Mouse (Mus musculus) forebrain, embryonic 16.5 days (tissue): Measurements from ENCODE around the gene Fam207a. TPM values are rescaled to one million over a fixed set of nuclear protein-coding genes. Genes with fewer than 3 reads are reported as not detected.

ENCODE experiments used
- ATAC-seq: fragments of 200-750 bp; cut with Nextera tagmentation; 2 replicates; pipeline ENCODE4 v1.8.0; 2017; ENCODE audit warnings: mild to moderate bottlenecking, moderate library complexity
- H3K27ac ChIP-seq: fragments of 300-500 bp; sonication (generic); 2 replicates; pipeline ENCODE4 v1.5.1; 2014; ENCODE audit warnings: low read length, control low read depth
- H3K27me3 ChIP-seq: fragments of 300-500 bp; sonication (generic); replicated peaks from 2 replicates; pipeline ENCODE4 v1.6.1; 2014; ENCODE audit warnings: low read length; ENCODE audit not compliant: control insufficient read depth, insufficient read depth
- H3K36me3 ChIP-seq: fragments of 300-500 bp; sonication (generic); 2 replicates; pipeline ENCODE4 v1.6.1; 2014; ENCODE audit not compliant: control insufficient read depth, insufficient read depth
- H3K4me1 ChIP-seq: fragments of 300-500 bp; sonication (generic); replicated peaks from 2 replicates; pipeline ENCODE4 v1.6.1; 2014; ENCODE audit warnings: low read length; ENCODE audit not compliant: control insufficient read depth, insufficient read depth
- H3K4me2 ChIP-seq: fragments of 300-500 bp; sonication (generic); 2 replicates; pipeline ENCODE4 v1.6.1; 2014; ENCODE audit warnings: mild to moderate bottlenecking, low read length, control low read depth
- H3K4me3 ChIP-seq: fragments of 300-500 bp; sonication (generic); replicated peaks from 2 replicates; pipeline ENCODE4 v1.5.1; 2014; ENCODE audit warnings: mild to moderate bottlenecking, low read length, control low read depth
- H3K9ac ChIP-seq: fragments of 300-500 bp; sonication (generic); replicated peaks from 2 replicates; pipeline ENCODE4 v1.6.1; 2014; ENCODE audit warnings: low read depth, low read length, control low read depth
- H3K9me3 ChIP-seq: fragments of 300-500 bp; sonication (generic); 2 replicates; pipeline ENCODE4 v1.6.1; 2016; ENCODE audit warnings: low read length; ENCODE audit not compliant: control insufficient read depth
- WGBS: fragments of 180-500 bp; shearing (Covaris S2); extraction: QIAGEN DNeasy Blood & Tissue Kit; methylation state at CpG from one replicate; pipeline ENCODE4 v1.1.7; 2014; 5-methylcytosine and 5-hydroxymethylcytosine counted together
- polyA plus RNA-seq: library from polyadenylated mRNA; unstranded; fragments of >200 nt; fragmentation: Nextera tagmentation; extraction: Ambion mirVana; gene quantifications from 2 replicates; pipeline ENCODE4 v1.2.1, GENCODE M21; 2015

The Fam207a gene
- polyA plus RNA-seq, 1 experiment from 2014 or later = 42.8 TPM

DNA sequence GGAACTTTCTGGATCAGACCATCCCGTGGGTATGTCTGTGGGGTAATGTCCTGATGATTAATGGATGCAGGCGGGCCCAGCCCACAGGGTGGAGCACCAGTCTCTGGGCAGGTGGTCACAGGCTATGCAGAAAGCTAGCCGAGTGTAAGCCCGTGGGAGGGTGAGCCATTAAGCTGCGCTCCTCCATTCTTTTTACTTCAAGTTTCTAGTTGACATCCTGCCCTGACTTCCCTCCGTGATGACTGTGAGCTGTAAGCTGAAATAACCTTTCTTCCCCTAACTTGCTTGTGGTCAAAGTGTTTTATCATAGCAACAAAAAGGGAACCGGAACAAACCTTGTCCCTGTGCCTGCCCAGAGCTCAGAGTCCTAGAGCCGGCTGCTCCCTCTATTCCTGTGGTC, 21.1 kb upstream of the Fam207a start:
- WGBS = 76% methylated on average over 8 of the region's 8 CpGs
- H3K36me3 ChIP-seq = no peaks in the 10 kb centered on the region
- H3K4me3 ChIP-seq = no peak overlapping the region
- H3K27me3 ChIP-seq = no peaks in the 10 kb centered on the region
- ATAC-seq = no peak
- H3K4me2 ChIP-seq = no peak overlapping the region
- no peaks in the 10 kb centered on the region for H3K9me3 ChIP-seq
- H3K27ac ChIP-seq = no peak overlapping the region
- no peaks in the 10 kb centered on the region for H3K4me1 ChIP-seq
- H3K9ac ChIP-seq = no peak overlapping the region

DNA sequence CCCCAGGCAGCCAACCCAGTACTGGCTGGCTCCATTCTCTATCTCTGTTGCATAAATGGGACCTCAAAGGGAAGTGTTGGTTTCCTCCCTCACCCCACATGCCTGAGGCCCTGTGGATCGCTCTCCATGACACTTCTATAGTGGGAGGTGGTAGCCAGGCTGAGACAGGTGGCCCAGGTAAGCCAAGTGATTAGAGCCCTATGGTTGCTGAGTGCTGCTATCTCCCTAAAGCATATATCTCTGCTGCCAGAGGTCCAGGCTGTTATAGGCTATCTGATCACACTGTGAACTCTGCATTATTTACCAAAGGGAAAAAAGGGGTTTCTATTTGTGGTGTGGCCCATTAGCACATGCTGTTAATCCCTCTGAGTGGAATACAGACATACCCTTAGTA, 16.4 kb upstream of the Fam207a start:
- no peak overlapping the region for H3K4me3 ChIP-seq
- no peak overlapping the region for H3K9ac ChIP-seq
- no peaks in the 10 kb centered on the region for H3K4me1 ChIP-seq
- H3K36me3 ChIP-seq = no peaks in the 10 kb centered on the region
- WGBS = 80% methylated on average over 1 of the region's 1 CpGs
- no peak for ATAC-seq
- no peaks in the 10 kb centered on the region for H3K9me3 ChIP-seq
- H3K27ac ChIP-seq = no peak overlapping the region
- H3K4me2 ChIP-seq = no peak overlapping the region
- H3K27me3 ChIP-seq = no peaks in the 10 kb centered on the region

DNA sequence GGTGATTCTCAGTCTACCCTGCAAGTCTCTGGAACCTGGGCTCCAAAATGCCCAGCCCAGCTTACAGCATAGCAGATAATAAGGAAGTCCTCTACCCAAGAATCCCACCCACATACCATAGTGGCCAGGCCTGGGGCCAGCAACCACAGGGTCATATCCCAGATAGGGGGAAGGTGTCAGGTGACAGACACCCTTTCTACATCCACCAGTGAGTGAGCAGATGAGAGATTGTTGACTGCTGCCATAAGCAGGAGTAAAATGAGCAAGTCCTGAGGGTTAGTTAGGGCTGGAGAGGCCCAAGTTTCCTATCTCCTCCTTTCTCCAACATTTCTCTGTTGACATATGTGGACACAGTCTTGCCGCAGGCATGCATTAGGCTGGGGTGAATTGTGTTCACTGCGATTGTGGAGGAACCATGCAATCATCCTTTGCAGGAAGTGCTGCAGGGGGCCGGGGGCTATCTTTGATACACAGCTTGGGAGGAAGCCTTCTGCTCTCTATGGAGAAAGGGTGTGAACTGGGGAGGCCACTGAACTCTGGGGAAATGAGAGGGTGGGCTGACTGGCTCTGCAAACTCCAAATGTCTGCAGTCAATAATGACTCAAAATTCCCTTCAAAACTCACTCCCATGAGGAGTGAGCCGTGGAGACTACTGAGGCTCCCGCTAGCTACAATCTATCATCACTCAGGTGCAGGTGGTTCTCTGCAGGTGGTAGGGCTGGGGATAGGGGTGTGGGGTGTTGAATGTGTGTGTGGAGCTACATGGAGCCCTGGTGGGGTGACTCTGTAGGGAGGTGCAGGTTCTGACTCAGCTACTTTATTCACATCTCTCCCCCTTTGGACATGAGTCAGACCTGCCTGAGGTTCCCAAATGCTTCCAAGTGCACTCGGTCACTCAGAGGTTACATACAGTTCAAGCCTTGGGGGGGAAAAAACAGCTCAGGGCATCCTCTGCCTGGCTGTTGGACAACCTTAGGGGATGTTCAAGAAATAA, 15.7 kb upstream of the Fam207a start:
- Histone ChIP-seq H3K4me3 (no peak overlapping the region), H3K4me1 (no peaks in the 10 kb centered on the region), H3K4me2 (no peak overlapping the region), H3K9me3 (no peaks in the 10 kb centered on the region), H3K27ac (no peak overlapping the region), H3K36me3 (no peaks in the 10 kb centered on the region), H3K27me3 (no peaks in the 10 kb centered on the region), H3K9ac (no peak overlapping the region)
- 90% methylated on average over 6 of the region's 6 CpGs for WGBS
- no peak for ATAC-seq

DNA sequence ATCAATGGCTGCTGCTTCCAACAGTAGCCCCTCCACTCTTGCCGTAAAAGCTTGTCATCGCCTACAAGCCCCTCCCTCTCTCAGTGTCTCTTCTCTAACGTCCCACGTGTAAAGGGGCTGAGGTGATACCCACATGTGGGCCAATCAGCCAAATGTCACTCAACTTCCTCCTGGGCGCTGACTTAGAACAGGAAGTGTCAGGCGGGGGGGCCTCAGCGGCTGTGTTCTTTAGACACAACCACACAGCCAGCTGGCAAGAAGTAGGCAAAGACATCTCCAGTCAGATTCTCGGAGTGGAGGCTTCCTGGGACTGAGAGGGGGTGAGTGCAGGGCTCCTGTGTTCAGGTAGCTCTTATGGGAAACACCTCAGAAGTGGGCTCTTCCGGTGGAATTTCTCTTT, 14.6 kb upstream of the Fam207a start, which contains the start of gene Itgb2:
Gene Itgb2, plus strand, starts transcription at position 113 of the 400 bp plus-strand sequence.
- WGBS = 78% methylated on average over 9 of the region's 9 CpGs
- Histone ChIP-seq H3K27me3 (no peaks in the 10 kb centered on the region), H3K9me3 (no peaks in the 10 kb centered on the region), H3K27ac (no peak within 1 kb of the TSS), H3K4me1 (no peaks in the 10 kb centered on the region), H3K4me3 (no peak within 1 kb of the TSS), H3K36me3 (no peaks in the 10 kb centered on the region), H3K9ac (no peak within 1 kb of the TSS), H3K4me2 (no peak within 1 kb of the TSS)
- ATAC-seq = no peak

DNA sequence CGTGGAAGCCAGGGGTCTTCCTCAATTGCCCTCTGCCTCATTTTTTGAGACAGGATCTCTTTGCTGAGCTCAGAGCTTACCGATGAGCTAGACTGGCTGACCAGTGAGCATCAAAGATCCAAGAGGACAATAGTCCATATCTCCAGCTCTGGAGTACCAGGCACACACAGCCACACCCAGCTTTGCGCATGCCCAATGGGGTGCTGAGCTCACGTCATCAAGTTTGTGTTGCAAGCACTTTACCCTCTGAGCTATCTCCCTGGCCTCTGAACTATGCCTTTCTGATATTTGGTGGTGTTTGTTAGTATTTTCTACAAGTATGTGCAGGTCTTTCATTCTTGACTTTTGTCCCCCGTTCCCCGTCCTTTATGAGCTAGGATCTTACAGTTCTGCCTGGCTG, 13.0 kb upstream of the Fam207a start:
- no peaks in the 10 kb centered on the region for H3K4me1 ChIP-seq
- no peak for ATAC-seq
- no peak overlapping the region for H3K27ac ChIP-seq
- no peak overlapping the region for H3K4me3 ChIP-seq
- no peak overlapping the region for H3K9ac ChIP-seq
- no peaks in the 10 kb centered on the region for H3K36me3 ChIP-seq
- H3K9me3 ChIP-seq = no peaks in the 10 kb centered on the region
- H3K4me2 ChIP-seq = no peak overlapping the region
- H3K27me3 ChIP-seq = no peaks in the 10 kb centered on the region
- 92% methylated on average over 6 of the region's 6 CpGs for WGBS

DNA sequence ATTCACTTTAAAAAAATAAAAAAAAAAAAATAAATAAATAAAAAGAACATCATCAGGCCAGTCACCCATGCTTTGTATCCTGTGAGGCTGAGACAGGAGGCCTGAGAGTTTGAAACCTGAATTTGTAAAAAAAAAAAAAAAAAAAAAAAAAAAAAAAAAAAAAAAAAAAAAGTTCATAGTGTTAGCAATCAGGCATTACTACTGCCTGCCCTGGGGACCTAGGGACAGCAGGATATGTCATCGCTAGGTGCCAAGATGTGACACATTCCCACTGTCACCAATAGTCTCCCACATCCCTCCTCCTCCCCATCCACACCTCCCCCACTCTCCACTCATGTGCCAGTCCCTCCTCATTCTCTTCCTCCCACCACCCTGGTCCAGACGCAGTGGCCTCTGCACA, 10.9 kb upstream of the Fam207a start:
- ATAC-seq = no peak
- H3K27me3 ChIP-seq = no peaks in the 10 kb centered on the region
- peaks cover 3% of the 10 kb centered on the region for H3K4me1 ChIP-seq
- no peak overlapping the region for H3K27ac ChIP-seq
- no peak overlapping the region for H3K4me2 ChIP-seq
- no peaks in the 10 kb centered on the region for H3K9me3 ChIP-seq
- no peak overlapping the region for H3K9ac ChIP-seq
- no peak overlapping the region for H3K4me3 ChIP-seq
- WGBS = 79% methylated on average over 2 of the region's 2 CpGs
- H3K36me3 ChIP-seq = no peaks in the 10 kb centered on the region

DNA sequence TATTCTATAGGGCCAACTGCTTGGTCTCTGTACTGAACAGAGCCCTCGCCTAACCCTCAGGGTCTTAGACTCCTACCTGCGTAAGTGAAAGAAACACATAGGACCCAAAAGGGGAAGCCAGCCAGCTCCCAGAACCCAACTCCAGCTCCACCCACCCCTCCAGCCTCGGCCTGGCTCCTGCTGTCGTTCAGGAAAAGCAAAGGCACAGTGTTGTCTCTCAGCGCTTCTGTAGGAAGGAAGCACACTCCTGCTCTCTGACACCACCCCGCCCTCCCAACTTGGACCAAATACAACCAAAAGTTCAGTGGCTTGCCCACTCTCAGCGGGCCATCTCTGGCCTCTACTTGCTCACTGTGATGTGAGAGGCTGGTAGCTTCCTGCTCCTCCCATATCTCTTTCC, 7.7 kb upstream of the Fam207a start:
- no peak overlapping the region for H3K9ac ChIP-seq
- no peak for ATAC-seq
- H3K4me1 ChIP-seq = peaks cover 3% of the 10 kb centered on the region
- H3K9me3 ChIP-seq = no peaks in the 10 kb centered on the region
- WGBS = 79% methylated on average over 7 of the region's 7 CpGs
- no peak overlapping the region for H3K4me2 ChIP-seq
- no peak overlapping the region for H3K27ac ChIP-seq
- no peaks in the 10 kb centered on the region for H3K27me3 ChIP-seq
- no peak overlapping the region for H3K4me3 ChIP-seq
- H3K36me3 ChIP-seq = no peaks in the 10 kb centered on the region

DNA sequence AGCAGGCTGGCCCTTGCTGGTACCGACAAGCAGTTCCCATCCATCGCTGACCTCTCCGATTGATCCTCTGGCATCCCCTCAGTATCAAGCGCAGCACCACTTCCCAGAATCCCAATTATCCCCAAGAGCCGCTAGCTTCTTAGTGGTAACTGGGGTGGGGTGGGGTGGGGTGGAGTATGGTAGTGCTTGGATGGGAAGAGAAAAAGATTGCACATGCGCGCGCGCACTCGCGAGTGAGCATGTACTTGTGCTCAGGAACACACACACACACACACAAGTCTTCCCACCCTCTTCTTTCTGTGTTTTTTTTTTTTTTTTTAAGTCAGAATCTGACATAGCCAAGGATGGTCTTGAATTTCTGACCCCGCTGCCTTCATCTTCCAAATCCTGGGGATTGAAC, 7.2 kb upstream of the Fam207a start:
- Histone ChIP-seq H3K9ac (peak overlapping the region; percentile 53), H3K27me3 (no peaks in the 10 kb centered on the region), H3K4me2 (peak overlapping the region; percentile 59), H3K4me1 (peaks cover 3% of the 10 kb centered on the region), H3K27ac (no peak overlapping the region), H3K36me3 (no peaks in the 10 kb centered on the region), H3K9me3 (no peaks in the 10 kb centered on the region), H3K4me3 (peak overlapping the region; percentile 37)
- no peak for ATAC-seq
- WGBS = 51% methylated on average over 12 of the region's 12 CpGs

DNA sequence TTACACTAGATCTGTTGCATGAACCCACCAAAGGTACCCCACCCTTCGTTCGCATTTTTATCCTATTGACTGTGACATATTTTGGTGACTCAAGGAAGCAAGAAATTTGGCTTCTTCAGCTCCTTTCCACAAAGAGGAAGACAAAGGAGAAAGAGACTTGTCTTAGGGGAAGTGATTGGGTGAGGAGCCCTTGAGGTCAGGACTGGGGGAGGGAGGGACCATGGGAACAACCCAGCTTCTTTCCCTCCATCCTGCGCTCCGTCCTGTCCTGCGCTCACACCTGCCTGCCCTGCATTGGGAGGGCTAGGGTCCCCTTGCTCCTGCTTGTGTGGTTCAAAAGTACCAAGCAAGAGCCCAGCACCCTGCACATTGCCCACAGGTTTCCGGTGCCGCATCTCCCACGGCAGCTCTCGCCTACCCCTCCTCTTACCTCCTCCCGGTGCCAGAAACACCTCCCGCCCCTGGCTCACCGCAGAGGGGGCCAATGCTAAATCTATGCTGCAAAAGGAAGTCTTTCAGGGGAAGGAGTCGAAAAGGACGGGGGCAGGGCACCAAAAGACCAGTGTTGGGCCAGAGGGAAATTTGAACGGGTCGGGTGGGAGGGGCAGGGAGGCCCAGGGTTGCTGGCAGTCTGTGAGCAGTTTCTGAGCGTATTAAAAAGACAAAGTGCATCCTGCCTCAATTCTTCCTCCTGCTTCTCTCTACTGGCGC, 6.6 kb upstream of the Fam207a start:
- peak overlapping the region; percentile 59 for H3K4me2 ChIP-seq
- ATAC-seq = peak; percentile 26; the same call in 1 of the 2 replicates
- no peak overlapping the region for H3K27ac ChIP-seq
- peak overlapping the region; percentile 53 for H3K9ac ChIP-seq
- H3K4me1 ChIP-seq = peaks cover 3% of the 10 kb centered on the region
- H3K9me3 ChIP-seq = no peaks in the 10 kb centered on the region
- H3K36me3 ChIP-seq = no peaks in the 10 kb centered on the region
- WGBS = 16% methylated on average over 17 of the region's 18 CpGs
- H3K27me3 ChIP-seq = no peaks in the 10 kb centered on the region
- H3K4me3 ChIP-seq = peak overlapping the region; percentile 37
